Mouse (Mus musculus) heart, embryonic 15.5 days (tissue): ENCODE measurements around the gene Gm26938. TPM values are rescaled to one million over a fixed set of nuclear protein-coding genes. Genes with fewer than 3 reads are reported as not detected.

ENCODE experiments used
- ATAC-seq: fragments of 200-750 bp; cut with Nextera tagmentation; replicated peaks from 2 replicates; pipeline ENCODE4 v1.8.0; 2017; ENCODE audit warnings: low read depth, moderate TSS enrichment; ENCODE audit not compliant: insufficient number of reproducible peaks, insufficient read depth, low FRiP score
- H3K27ac ChIP-seq: fragments of 300-500 bp; sonication (generic); 2 replicates; pipeline ENCODE4 v1.5.1; 2015; ENCODE audit warnings: mild to moderate bottlenecking, inconsistent platforms
- H3K27me3 ChIP-seq: fragments of 300-500 bp; sonication (generic); 2 replicates; pipeline ENCODE4 v1.6.1; 2015; ENCODE audit warnings: inconsistent platforms
- H3K36me3 ChIP-seq: fragments of 300-500 bp; sonication (generic); 2 replicates; pipeline ENCODE4 v1.6.1; 2015; ENCODE audit warnings: mild to moderate bottlenecking, inconsistent platforms
- H3K4me1 ChIP-seq: fragments of 300-500 bp; sonication (generic); replicated peaks from 2 replicates; pipeline ENCODE4 v1.6.1; 2015; ENCODE audit warnings: inconsistent platforms
- H3K4me2 ChIP-seq: fragments of 300-500 bp; sonication (generic); 2 replicates; pipeline ENCODE4 v1.6.1; 2015; ENCODE audit warnings: inconsistent platforms, mild to moderate bottlenecking, moderate library complexity
- H3K4me3 ChIP-seq: fragments of 300-500 bp; sonication (generic); 2 replicates; pipeline ENCODE4 v1.5.1; 2015; ENCODE audit warnings: mild to moderate bottlenecking, inconsistent platforms
- H3K9ac ChIP-seq: fragments of 300-500 bp; sonication (generic); 2 replicates; pipeline ENCODE4 v1.6.1; 2015; ENCODE audit warnings: mild to moderate bottlenecking, inconsistent platforms
- H3K9me3 ChIP-seq: fragments of 300-500 bp; sonication (generic); replicated peaks from 2 replicates; pipeline ENCODE4 v1.6.1; 2016; ENCODE audit warnings: inconsistent platforms
- WGBS: fragments of 180-500 bp; shearing (Covaris S2); methylation state at CpG from one replicate; pipeline ENCODE4 v1.1.7; 2015; ENCODE audit warnings: mixed read lengths; 5-methylcytosine and 5-hydroxymethylcytosine counted together
- polyA plus RNA-seq: library from polyadenylated mRNA; unstranded; fragments of >200 nt; fragmentation: Nextera tagmentation; extraction: Ambion mirVana; gene quantifications from 2 replicates; pipeline ENCODE4 v1.2.1, GENCODE M21; 2015

Gene Gm26938
- polyA plus RNA-seq, 1 experiment from 2014 or later, result not detected

DNA sequence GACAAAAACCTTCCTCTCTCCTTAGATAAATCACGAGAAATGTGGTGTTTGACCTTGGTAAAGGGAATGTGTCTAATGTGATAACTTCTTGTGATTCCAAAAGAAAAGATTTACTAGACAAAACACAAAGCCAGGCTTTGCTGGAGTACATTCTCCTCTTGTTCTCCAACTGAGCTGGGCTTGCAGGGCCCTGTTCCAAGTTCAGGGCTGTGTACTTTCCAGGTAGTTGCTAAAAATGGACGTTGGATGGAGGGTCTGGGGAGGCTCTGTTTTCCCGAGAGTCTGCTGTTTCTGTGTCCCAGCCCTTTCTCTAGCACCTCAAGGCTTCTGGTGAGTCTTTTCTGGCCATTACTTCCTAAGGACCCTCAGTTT is 33.3 kb downstream of the Gm26938 start:
- Histone ChIP-seq H3K36me3 (no peaks in the 10 kb centered on the region), H3K27ac (peak overlapping the region; percentile 85), H3K4me1 (peaks cover 61% of the 10 kb centered on the region), H3K4me2 (peak overlapping the region; percentile 97), H3K27me3 (no peaks in the 10 kb centered on the region), H3K4me3 (peak overlapping the region; percentile 75), H3K9me3 (no peaks in the 10 kb centered on the region), H3K9ac (peak overlapping the region; percentile 79)
- 5% methylated on average over 3 of the region's 3 CpGs for WGBS
- no peak for ATAC-seq

DNA sequence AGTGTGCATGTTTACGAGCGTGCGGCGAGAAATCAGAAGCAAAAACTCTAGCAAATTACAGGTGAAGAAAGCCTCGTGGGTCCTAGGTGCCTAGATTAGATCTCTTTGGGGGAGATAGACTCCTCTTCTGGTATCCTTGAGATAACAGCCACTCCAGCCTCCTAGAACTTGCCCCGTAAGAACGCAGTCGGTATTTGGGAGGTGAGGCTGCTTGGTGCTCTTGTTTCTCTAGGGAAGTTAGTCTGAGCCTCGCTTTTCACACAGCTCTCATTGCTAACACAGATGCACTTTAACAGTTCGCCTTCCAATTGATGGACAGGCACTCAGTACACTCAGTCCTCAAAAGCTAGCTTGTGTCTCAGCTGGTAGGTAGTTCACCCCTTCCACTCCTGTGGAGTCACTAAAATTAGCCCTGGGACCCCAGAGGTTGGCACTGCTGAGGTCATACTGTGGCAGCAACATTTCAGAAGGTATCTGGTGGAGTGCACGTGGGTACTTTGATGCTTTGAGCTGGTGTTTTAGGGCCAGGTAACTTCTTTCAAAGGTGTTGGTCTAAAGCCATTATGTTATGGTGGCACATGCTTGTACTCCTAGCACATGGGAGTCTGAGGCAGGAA is 33.9 kb downstream of the Gm26938 start:
- no peaks in the 10 kb centered on the region for H3K36me3 ChIP-seq
- peaks cover 54% of the 10 kb centered on the region for H3K4me1 ChIP-seq
- H3K27me3 ChIP-seq, result no peaks in the 10 kb centered on the region
- peak overlapping the region; percentile 85 for H3K27ac ChIP-seq
- no peaks in the 10 kb centered on the region for H3K9me3 ChIP-seq
- no peak for ATAC-seq
- WGBS, result 7% methylated on average over 11 of the region's 11 CpGs
- peak overlapping the region; percentile 79 for H3K9ac ChIP-seq
- peak overlapping the region; percentile 97 for H3K4me2 ChIP-seq
- H3K4me3 ChIP-seq, result peak overlapping the region; percentile 75

DNA sequence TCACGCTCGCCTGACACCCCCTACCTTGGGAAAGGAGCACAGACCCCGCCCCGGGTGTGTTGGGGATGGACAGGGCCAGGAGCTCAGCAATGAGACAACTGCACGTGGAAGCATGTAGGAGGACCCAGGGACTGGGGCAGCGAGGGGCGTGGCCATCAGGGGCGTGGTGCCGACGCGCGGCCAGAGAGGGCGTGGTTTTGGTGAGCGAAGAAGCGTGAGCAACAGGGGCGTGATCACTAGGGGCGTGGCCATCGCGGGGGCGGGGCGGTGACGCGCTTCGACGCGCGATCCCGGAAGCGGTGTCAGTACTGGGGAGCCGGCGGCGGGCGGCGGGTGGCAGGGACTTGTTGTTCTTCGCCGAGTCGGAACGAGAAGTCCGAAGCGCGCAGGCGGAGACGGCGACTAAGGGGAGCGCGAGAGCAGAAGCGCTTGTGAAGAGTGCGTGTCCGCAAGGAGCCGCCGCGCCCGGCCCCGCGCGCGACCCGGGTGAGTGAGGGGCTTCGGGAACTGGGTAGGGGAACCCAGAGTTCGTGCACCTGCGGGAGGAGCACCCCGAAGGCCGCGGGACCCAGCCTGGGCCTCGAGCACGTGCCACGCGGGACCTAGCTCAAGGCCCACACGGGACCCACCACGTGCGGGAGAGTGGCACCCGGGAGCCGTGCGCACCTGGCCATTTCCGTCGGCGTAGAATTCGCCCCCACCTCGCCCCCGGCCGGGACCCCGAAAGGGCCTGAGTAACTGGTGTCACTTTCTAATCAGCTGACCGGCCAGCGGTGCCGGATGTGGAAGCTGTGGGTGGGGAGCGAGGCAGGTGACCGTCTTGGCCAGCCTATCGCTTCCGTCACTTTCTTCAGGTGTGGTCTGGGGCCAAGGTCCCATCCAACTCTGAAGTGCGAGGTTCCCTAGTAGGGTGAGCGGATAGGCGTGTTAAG is 34.7 kb downstream of the Gm26938 start, which contains the start of gene Mafk:
Mafk (plus strand) TSS at position 287 of the 932 bp plus-strand sequence.
- H3K9me3 ChIP-seq, result no peaks in the 10 kb centered on the region
- peak within 1 kb of the TSS; percentile 75 for H3K4me3 ChIP-seq
- peak within 1 kb of the TSS; percentile 79 for H3K9ac ChIP-seq
- peak within 1 kb of the TSS; percentile 85 for H3K27ac ChIP-seq
- H3K36me3 ChIP-seq, result no peaks in the 10 kb centered on the region
- WGBS, result under 1% methylated on average over 92 of the region's 92 CpGs
- peaks cover 47% of the 10 kb centered on the region for H3K4me1 ChIP-seq
- peak within 1 kb of the TSS; percentile 97 for H3K4me2 ChIP-seq
- peak; percentile 89 for ATAC-seq
- H3K27me3 ChIP-seq, result no peaks in the 10 kb centered on the region

DNA sequence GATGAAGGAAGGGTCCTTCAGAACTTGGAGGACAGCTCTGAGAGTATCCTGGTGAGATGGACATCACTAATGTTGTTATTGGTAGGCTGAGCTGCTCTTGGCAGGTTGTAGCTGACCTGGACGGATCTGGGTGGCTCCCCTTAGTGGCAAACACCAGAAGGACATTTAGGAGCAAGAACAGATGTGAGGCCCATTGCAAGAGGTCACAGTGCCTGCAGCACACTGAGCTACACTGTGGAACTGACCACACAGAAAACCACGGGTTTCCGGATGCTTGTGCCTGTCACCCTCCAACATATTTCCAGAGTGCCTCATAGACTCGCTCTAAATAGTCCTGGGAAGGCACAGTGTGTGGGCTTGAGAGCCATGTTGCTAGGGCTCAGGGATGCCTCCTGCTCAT is 36.7 kb downstream of the Gm26938 start:
- H3K4me3 ChIP-seq, result no peak overlapping the region
- no peaks in the 10 kb centered on the region for H3K9me3 ChIP-seq
- no peak for ATAC-seq
- H3K36me3 ChIP-seq, result no peaks in the 10 kb centered on the region
- no peaks in the 10 kb centered on the region for H3K27me3 ChIP-seq
- H3K4me1 ChIP-seq, result peaks cover 27% of the 10 kb centered on the region
- 54% methylated on average over 4 of the region's 4 CpGs for WGBS
- no peak overlapping the region for H3K27ac ChIP-seq
- H3K4me2 ChIP-seq, result no peak overlapping the region
- H3K9ac ChIP-seq, result no peak overlapping the region

DNA sequence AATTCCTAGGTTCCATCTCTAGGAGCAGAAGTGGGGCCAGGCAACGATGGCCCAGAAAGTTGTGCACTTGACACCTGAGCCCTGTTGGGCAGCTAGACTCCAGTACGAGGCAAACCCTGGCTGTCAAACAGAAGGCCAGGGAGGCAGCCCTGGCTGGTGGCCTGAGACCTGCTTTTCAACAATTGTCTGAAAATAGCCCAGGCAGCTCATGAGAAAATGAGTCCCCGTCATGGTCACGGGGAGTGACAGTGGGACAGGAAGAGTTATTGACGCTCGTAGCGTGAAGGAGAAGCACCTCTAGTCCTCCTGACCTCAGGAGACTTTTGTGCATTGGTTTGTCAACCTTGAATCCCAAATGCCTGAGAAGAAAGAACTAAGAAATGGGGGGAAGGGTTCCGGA is 44.8 kb downstream of the Gm26938 start:
- Histone ChIP-seq H3K9ac (no peak overlapping the region), H3K27ac (no peak overlapping the region), H3K4me1 (no peaks in the 10 kb centered on the region), H3K36me3 (no peaks in the 10 kb centered on the region), H3K4me2 (no peak overlapping the region), H3K27me3 (no peaks in the 10 kb centered on the region), H3K4me3 (no peak overlapping the region), H3K9me3 (no peaks in the 10 kb centered on the region)
- WGBS, result 63% methylated on average over 8 of the region's 8 CpGs
- no peak for ATAC-seq

DNA sequence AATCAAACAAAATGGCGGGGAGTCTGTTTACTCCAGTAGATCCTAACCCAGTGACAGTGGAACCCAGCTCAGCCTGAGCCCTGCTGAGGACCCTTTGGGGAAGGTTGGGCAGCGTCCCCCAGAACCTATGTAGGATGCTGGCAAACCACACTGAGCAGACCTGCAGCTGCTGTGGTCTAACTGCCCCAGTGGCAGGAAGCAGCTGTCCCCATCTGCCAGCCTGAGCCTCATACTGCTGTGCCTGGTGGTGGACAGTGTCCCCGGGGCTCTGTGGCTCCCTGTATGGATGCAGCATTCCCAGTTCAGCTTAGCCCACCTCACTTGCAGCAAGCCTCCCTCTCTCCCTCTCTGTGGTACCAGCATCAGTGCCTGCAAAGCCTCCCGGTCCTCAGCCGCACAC is 49.2 kb downstream of the Gm26938 start:
- ATAC-seq, result no peak
- Histone ChIP-seq H3K27me3 (no peaks in the 10 kb centered on the region), H3K36me3 (peaks cover 12% of the 10 kb centered on the region), H3K4me2 (no peak overlapping the region), H3K27ac (no peak overlapping the region), H3K9me3 (no peaks in the 10 kb centered on the region), H3K9ac (no peak overlapping the region), H3K4me1 (peaks cover 10% of the 10 kb centered on the region), H3K4me3 (no peak overlapping the region)
- 58% methylated on average over 5 of the region's 5 CpGs for WGBS

DNA sequence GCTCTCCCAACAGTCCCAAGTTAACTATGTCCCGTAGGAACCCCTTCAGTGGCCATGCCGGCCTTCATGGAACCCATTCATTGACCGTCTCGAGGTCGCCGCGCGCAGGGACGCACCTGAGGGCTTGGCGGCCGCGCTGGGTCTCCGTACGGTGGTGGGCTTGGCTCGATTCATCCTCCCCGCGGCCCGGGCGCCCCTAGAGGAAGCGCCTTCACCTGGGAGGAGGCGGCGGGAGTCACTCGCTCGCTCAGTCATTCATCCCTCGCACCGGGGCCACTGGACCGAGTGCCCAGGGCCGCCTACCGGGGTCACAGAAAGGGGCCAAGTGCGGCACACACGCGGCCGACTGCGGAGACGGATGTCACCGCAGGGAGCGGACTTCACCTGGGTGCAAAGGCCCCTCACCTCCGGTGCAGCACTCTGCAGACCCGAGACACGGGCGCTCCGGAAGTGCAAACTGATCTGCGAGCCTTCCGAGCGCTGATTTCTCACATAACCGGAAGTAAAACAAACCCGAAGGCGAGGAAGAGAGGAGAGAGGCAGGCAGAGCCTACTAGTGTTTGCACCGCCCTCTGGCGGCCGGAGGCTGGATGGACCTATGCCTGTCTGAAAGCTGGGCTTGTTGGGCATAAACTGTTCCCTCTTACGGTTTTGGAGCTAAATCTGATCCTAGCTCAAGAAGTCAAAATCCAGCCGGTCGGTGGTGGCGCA is 50.8 kb downstream of the Gm26938 start, which contains the start of gene Ints1:
Ints1 (minus strand) TSS at position 459 of the 711 bp plus-strand sequence.
- Histone ChIP-seq H3K4me1 (peaks cover 10% of the 10 kb centered on the region), H3K4me3 (peak within 1 kb of the TSS; percentile 87), H3K27me3 (no peaks in the 10 kb centered on the region), H3K9ac (peak within 1 kb of the TSS; percentile 84), H3K4me2 (peak within 1 kb of the TSS; percentile 90), H3K36me3 (peaks cover 28% of the 10 kb centered on the region), H3K27ac (peak within 1 kb of the TSS; percentile 21; the same call in 1 of the 2 replicates), H3K9me3 (no peaks in the 10 kb centered on the region)
- ATAC-seq, result peak; percentile 84
- WGBS, result under 1% methylated on average over 55 of the region's 55 CpGs

DNA sequence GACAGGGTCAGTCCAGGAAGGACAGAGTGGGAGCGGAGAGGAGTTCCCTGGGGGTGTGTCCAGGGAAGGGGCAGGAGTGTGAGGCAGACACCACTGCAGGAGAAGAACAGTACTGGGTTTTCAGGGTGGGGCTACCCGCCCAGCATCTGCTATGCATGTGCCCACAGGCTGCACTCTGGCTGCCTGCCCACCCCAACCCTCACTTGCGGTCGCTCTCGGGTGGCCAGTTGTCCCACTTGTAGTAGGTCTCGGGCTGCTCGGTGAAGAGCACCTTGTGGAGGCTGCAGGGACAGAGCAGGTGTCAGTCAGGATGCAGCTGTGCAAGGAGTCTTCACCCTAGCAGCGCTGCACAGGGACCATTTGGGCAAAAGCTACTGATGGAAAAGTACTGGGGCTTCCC is 58.0 kb downstream of the Gm26938 start:
- no peak for ATAC-seq
- peaks cover 89% of the 10 kb centered on the region for H3K36me3 ChIP-seq
- H3K4me1 ChIP-seq, result no peaks in the 10 kb centered on the region
- H3K27ac ChIP-seq, result no peak overlapping the region
- no peak overlapping the region for H3K9ac ChIP-seq
- no peaks in the 10 kb centered on the region for H3K27me3 ChIP-seq
- H3K9me3 ChIP-seq, result no peaks in the 10 kb centered on the region
- 89% methylated on average over 8 of the region's 8 CpGs for WGBS
- no peak overlapping the region for H3K4me3 ChIP-seq
- H3K4me2 ChIP-seq, result no peak overlapping the region

DNA sequence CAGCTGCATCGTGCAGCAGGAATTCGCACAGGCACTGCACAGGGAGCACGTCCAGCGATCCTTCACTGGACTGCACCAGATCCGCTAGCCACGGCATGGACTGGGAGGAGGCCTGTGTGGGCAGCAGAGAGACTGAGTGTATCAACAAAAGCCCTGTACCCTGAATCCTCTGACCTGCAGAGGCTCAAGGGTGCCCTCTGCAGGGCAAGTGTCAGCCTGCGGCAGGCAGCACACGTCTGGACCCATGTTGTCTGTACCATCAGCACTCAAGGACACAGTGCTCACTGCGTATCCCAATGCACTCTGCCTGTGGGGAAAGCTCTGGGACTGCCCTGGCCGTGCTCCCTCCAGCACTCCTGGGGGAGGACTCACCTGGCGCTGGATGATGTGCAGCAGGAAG is 61.9 kb downstream of the Gm26938 start:
- no peak for ATAC-seq

DNA sequence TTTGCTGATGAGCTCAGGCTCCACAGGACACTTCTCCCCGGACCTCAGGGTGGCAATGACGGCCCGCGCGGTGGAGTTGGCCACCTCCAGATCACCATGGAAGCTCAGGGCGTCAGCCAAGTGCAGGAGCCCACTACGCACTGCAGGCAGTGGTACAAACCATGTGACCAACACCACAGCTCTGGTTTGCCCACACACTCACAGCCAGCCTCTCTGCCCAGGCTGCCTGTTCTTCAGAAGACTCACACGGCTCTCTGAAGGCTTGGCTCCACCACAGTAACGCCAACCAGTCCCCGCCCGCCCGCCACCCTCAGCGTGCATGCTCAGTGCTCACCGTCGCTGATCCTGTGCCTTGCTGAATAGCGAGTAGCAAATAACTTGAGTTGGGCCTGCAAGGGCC is 68.1 kb downstream of the Gm26938 start:
- Histone ChIP-seq H3K27me3 (no peaks in the 10 kb centered on the region), H3K36me3 (peaks cover 80% of the 10 kb centered on the region), H3K4me1 (no peaks in the 10 kb centered on the region), H3K9me3 (no peaks in the 10 kb centered on the region), H3K4me3 (no peak overlapping the region), H3K9ac (no peak overlapping the region), H3K27ac (no peak overlapping the region), H3K4me2 (no peak overlapping the region)
- WGBS, result 78% methylated on average over 16 of the region's 16 CpGs
- ATAC-seq, result no peak

More for the DNA sequence above, 61.9 kb downstream of the Gm26938 start:
- no peak overlapping the region for H3K4me3 ChIP-seq
- WGBS, result 75% methylated on average over 11 of the region's 11 CpGs
- no peaks in the 10 kb centered on the region for H3K4me1 ChIP-seq
- H3K27me3 ChIP-seq, result no peaks in the 10 kb centered on the region
- H3K27ac ChIP-seq, result no peak overlapping the region
- H3K36me3 ChIP-seq, result peaks cover 91% of the 10 kb centered on the region
- no peaks in the 10 kb centered on the region for H3K9me3 ChIP-seq
- H3K4me2 ChIP-seq, result no peak overlapping the region
- H3K9ac ChIP-seq, result no peak overlapping the region
